Mouse (Mus musculus) heart, postnatal 0 days (tissue): ENCODE data around the gene Gm42791.

Experiments used
- CTCF ChIP-seq: IDR thresholded peaks from 2 replicates; pipeline ENCODE4 v1.5.1; 2016; ENCODE audit warnings: antibody characterized with exemption, control low read depth, low read depth
- EP300 ChIP-seq: IDR thresholded peaks from 2 replicates; pipeline ENCODE4 v1.6.1; 2016; ENCODE audit warnings: antibody characterized with exemption, low read depth

- TF ChIP-seq CTCF (no peak), EP300 (no peak)
Measured at GRCm38 (mm10) chr5:148950064-148950463, 44.9 kb downstream of the Gm42791 start.
